Mouse (Mus musculus) ES-E14 (cell line): ENCODE measurements at regions not wholly inside any gene's neighbourhood (a gene's known extent, or its start where the extent isn't known, plus 50 kb on each side); places are given as distances from the start of the nearest gene placed in this dataset.

Experiments used
- HCFC1 ChIP-seq: IDR thresholded peaks from 2 replicates; pipeline ENCODE4 v1.6.1; 2012; ENCODE audit warnings: low read length, inconsistent platforms, borderline replicate concordance; ENCODE audit not compliant: insufficient read depth
- ZC3H11A ChIP-seq: IDR thresholded peaks from 2 replicates; pipeline ENCODE4 v1.6.1; 2012; ENCODE audit warnings: low read depth, mild to moderate bottlenecking, inconsistent platforms, low read length, borderline replicate concordance
- ZNF384 ChIP-seq: IDR thresholded peaks from 2 replicates; pipeline ENCODE4 v1.6.1; 2012; ENCODE audit warnings: low read depth, low read length, inconsistent platforms

DNA sequence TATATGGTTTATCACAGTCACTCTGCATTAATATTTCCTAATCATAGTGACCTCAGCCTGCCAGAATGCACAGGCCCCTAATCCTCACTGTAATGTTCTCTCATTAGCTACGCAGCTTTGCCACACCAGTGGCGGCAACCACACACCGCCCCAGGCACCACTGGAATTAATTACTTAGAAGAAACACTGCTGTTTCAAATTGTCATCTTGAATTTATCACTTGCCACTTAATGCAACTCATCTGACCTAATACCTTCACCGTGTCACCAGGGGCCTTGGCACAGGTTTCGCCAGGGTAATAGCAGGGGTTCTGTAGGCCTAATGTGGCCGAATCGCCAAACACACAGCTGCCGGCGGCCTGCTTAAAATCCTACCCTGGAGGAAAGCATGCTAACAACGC is 328.5 kb upstream of the Atp5g3 start:
- TF ChIP-seq HCFC1 (no peak), ZNF384 (no peak), ZC3H11A (no peak)
